Mouse (Mus musculus) liver, adult 2 months (tissue): ENCODE data around the gene Cd160. TPM values are rescaled to one million over a fixed set of nuclear protein-coding genes. Genes with fewer than 3 reads are reported as not detected.

Source experiments
- DNase-seq: peaks from one replicate; pipeline ENCODE4 v3.0.0-alpha.2; 2011; ENCODE audit warnings: low read depth, low spot score; ENCODE audit errors: extremely low read depth
- H3K27ac ChIP-seq: fragments of 200-500 bp; replicated peaks from 2 replicates; pipeline ENCODE4 v1.5.1; 2012; ENCODE audit warnings: low read depth, mild to moderate bottlenecking, control low read depth, inconsistent platforms, low read length; ENCODE audit not compliant: insufficient read depth
- H3K27me3 ChIP-seq: fragments of 200-500 bp; 2 replicates; pipeline ENCODE4 v1.6.1; 2012; ENCODE audit warnings: mild to moderate bottlenecking, moderate library complexity, low read length, inconsistent platforms; ENCODE audit not compliant: control insufficient read depth, insufficient read depth
- H3K36me3 ChIP-seq: fragments of 200-500 bp; 2 replicates; pipeline ENCODE4 v1.6.1; 2012; ENCODE audit warnings: low read length, inconsistent platforms; ENCODE audit not compliant: control insufficient read depth, insufficient read depth
- H3K4me1 ChIP-seq: fragments of 200-500 bp; 2 replicates; pipeline ENCODE4 v1.6.1; 2011; ENCODE audit warnings: low read length; ENCODE audit not compliant: control insufficient read depth, insufficient read depth
- H3K4me3 ChIP-seq: fragments of 200-500 bp; 2 replicates; pipeline ENCODE4 v1.5.1; 2011; ENCODE audit warnings: low read depth, mild to moderate bottlenecking, control low read depth, low read length, moderate library complexity; ENCODE audit not compliant: insufficient read depth
- H3K79me2 ChIP-seq: fragments of 200-500 bp; 2 replicates; pipeline ENCODE4 v1.6.1; 2012; ENCODE audit warnings: inconsistent platforms, mild to moderate bottlenecking, low read length, moderate library complexity; ENCODE audit not compliant: control insufficient read depth, insufficient read depth
- H3K9ac ChIP-seq: fragments of 200-500 bp; 2 replicates; pipeline ENCODE4 v1.6.1; 2012; ENCODE audit warnings: low read depth, mild to moderate bottlenecking, control low read depth, inconsistent platforms, low read length
- CTCF ChIP-seq: fragments of 200-500 bp; IDR thresholded peaks from 2 replicates; pipeline ENCODE4 v1.5.1; 2011; ENCODE audit warnings: low read depth, low read length, control low read depth
- POLR2A ChIP-seq: fragments of 200-500 bp; IDR thresholded peaks from 2 replicates; pipeline ENCODE4 v1.6.1; 2011; ENCODE audit warnings: low read length, control low read depth; ENCODE audit not compliant: insufficient read depth; ENCODE audit errors: extremely low read depth
- WGBS: fragments of 180-500 bp; shearing (Covaris S2); methylation state at CpG from one replicate; pipeline ENCODE4 v1.1.7; 2018; 5-methylcytosine and 5-hydroxymethylcytosine counted together
- polyA plus RNA-seq: library from polyadenylated mRNA; depleted of rRNA; stranded (reverse); fragments of >200 nt; gene quantifications from 2 replicates; pipeline ENCODE4 v1.2.3, GENCODE M21; 2012
- total RNA-seq: library from RNA; depleted of rRNA; stranded (reverse); fragments of >200 nt; gene quantifications from 2 replicates; pipeline ENCODE4 v1.2.3, GENCODE M21; 2014

Cd160 gene
- total and polyA plus RNA-seq, 2 experiments = 0.22 to 0.37 TPM

GRCm38 (mm10) chr3:96849168-96849727 is 20.1 kb upstream of the Cd160 start:
- peak; percentile 55 for DNase-seq
- Histone ChIP-seq H3K27ac (no peak overlapping the region), H3K4me3 (no peak overlapping the region), H3K4me1 (peaks cover 12% of the 10 kb centered on the region), H3K36me3 (peaks cover 11% of the 10 kb centered on the region; the same call in 1 of the 2 replicates), H3K79me2 (peaks cover 5% of the 10 kb centered on the region; the same call in 1 of the 2 replicates), H3K27me3 (no peaks in the 10 kb centered on the region), H3K9ac (no peak overlapping the region)
- WGBS = 36% methylated on average over 2 of the region's 2 CpGs
- no peak for TF ChIP-seq CTCF
- no peak for TF ChIP-seq POLR2A

DNA sequence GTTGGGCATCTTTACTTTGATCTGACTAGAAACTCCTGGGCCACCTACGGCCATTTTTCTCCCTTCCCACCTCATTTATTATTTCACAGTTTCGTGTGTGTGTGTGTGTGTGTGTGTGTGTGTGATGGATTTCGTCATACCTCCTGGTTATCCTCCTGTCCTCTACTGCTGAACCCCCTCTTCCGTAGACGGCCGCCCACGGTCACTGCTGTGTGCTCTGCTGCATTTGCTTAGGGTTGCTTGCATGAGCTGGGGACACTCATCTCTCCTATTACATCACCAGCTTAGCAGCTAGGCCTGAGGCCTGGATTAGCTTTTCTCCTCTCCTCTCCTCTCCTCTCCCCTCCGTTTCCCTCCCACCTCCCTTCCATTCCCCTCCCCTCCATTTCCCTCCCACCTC is 19.3 kb upstream of the Cd160 start:
- Histone ChIP-seq H3K36me3 (peaks cover 11% of the 10 kb centered on the region; the same call in 1 of the 2 replicates), H3K4me3 (no peak overlapping the region), H3K4me1 (peaks cover 12% of the 10 kb centered on the region), H3K9ac (no peak overlapping the region), H3K79me2 (peaks cover 5% of the 10 kb centered on the region; the same call in 1 of the 2 replicates), H3K27me3 (no peaks in the 10 kb centered on the region), H3K27ac (no peak overlapping the region)
- 41% methylated on average over 7 of the region's 8 CpGs for WGBS
- DNase-seq = no peak
- TF ChIP-seq CTCF (no peak), POLR2A (no peak)

DNA sequence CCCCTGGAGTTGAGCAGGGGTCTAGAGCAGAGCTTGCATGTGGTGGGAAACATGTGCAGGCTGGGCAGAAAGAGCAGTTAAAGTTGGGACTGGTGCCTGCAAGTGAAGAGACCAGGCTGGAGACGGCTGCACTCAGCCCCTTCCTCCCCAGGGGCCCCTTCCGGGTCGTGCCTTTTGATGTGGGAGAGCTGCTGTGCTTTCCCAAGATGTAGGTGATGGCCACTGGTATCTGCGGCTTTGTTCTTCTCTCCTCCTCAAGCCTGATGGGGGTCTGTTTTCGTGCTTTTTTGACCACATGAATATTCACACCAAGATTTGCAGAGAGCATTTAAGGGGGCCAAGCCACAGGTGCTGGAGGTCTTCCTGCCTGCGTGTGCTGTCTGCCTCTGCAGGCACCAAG is 18.5 kb upstream of the Cd160 start:
- Histone ChIP-seq H3K4me1 (peaks cover 12% of the 10 kb centered on the region), H3K27me3 (no peaks in the 10 kb centered on the region), H3K27ac (no peak overlapping the region), H3K9ac (no peak overlapping the region), H3K36me3 (peaks cover 11% of the 10 kb centered on the region; the same call in 1 of the 2 replicates), H3K4me3 (no peak overlapping the region), H3K79me2 (peaks cover 5% of the 10 kb centered on the region; the same call in 1 of the 2 replicates)
- DNase-seq = no peak
- no peak for TF ChIP-seq CTCF
- no peak for TF ChIP-seq POLR2A
- 73% methylated on average over 6 of the region's 6 CpGs for WGBS

DNA sequence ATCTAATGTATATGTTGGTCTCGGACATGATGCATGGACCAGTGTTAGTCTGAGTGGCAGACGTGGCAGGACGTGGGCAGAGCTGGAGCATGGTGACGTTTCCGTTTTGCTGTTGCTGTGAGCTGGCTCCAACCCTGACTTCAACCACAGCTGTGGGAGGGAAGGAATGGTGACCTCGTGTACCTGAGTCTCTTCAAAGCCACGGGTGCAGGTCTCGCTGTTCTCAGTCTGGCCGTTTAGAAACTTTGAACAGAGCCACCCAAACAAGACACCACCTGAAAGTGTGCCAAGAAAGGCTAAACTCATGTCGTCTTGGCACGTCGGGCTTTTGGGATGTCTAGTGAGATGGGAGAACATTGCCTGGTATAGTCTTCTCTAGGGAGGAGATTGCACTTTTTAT is 17.8 kb upstream of the Cd160 start:
- Histone ChIP-seq H3K79me2 (peaks cover 5% of the 10 kb centered on the region; the same call in 1 of the 2 replicates), H3K27me3 (no peaks in the 10 kb centered on the region), H3K27ac (no peak overlapping the region), H3K4me3 (no peak overlapping the region), H3K9ac (no peak overlapping the region), H3K4me1 (peaks cover 12% of the 10 kb centered on the region), H3K36me3 (peaks cover 8% of the 10 kb centered on the region; the same call in 1 of the 2 replicates)
- TF ChIP-seq POLR2A (no peak), CTCF (no peak)
- peak; percentile 45 for DNase-seq
- WGBS = 52% methylated on average over 12 of the region's 12 CpGs

DNA sequence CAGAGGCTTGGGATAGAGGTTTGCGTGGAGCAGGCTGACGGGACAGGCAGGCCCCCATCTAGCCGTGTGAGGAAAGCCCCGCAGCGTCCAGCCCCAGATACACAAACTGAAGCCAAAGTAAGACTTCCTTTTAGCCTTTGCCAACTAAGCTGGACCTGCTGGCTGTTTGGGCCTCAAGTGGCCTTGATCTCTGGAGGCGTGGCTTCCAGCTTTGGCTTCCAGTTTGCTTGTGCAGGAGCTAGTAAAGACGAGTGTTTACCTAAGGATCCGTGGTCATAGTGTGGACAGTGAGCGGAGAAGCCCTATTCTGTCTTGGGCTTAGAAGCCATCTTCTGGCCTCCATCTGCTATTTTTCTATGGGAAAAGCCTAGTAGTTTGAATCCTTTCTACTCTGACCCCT is 16.7 kb upstream of the Cd160 start:
- TF ChIP-seq POLR2A (no peak), CTCF (no peak)
- peak overlapping the region; percentile 55 for H3K27ac ChIP-seq
- DNase-seq = peak; percentile 93
- no peak overlapping the region for H3K9ac ChIP-seq
- no peak overlapping the region for H3K4me3 ChIP-seq
- peaks cover 12% of the 10 kb centered on the region for H3K4me1 ChIP-seq
- H3K36me3 ChIP-seq = no peaks in the 10 kb centered on the region; the same call in 1 of the 2 replicates
- H3K79me2 ChIP-seq = peaks cover 5% of the 10 kb centered on the region; the same call in 1 of the 2 replicates
- 11% methylated on average over 9 of the region's 9 CpGs for WGBS
- no peaks in the 10 kb centered on the region for H3K27me3 ChIP-seq

- Histone ChIP-seq H3K9ac (no peak overlapping the region), H3K27me3 (no peaks in the 10 kb centered on the region), H3K79me2 (peaks cover 5% of the 10 kb centered on the region; the same call in 1 of the 2 replicates), H3K4me1 (peaks cover 12% of the 10 kb centered on the region), H3K36me3 (no peaks in the 10 kb centered on the region), H3K27ac (no peak overlapping the region), H3K4me3 (no peak overlapping the region)
- no peak for TF ChIP-seq POLR2A
- no peak for TF ChIP-seq CTCF
- no peak for DNase-seq
- WGBS = 74% methylated on average over 6 of the region's 6 CpGs
These were observed 16.0 kb upstream of the Cd160 start for GRCm38 (mm10) chr3:96845191-96845590.
